Mouse (Mus musculus): ENCODE results near the gene Tsen54.

DNA sequence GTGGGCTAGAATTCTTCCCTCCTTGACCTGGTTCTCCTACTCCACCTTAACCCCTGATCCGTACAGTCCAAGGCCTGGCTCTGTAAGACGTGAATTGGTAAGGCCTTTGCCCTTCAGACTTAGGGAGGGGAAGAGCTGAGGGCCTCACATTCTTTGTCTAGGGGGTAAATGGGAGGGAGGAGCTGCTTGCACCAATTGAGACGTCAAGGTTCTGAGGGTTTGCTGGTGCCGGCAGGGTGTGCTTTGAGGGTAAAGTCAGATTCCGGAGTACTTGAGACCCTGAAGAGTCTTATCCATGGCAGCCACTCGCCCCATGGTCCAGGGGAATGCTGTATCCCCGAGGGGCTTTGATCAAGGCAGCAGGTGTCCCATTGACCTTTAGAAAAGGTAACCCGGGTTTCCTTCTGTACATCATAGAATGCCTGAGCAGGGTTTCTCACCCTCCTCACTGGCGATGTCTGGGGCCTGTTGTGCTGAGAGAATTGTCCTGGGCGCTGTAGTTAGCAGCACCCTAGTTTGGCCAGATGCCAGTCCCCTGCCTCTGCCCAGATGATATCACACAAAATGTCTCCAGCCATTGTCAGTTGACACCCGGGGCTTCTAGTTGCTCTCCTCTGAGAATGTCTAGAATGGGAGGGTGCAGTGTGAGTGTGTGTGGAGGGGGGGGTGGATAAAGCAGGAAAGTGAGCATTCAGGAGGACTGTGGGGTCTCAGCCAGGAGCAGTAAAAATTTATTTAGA, 22.3 kb downstream of the Tsen54 start:
- TF ChIP-seq CTCF (IDR thresholded peaks at IDR 0.05): no peak
- TF ChIP-seq POLR2A (IDR thresholded peaks at IDR 0.05; ENCODE audit: insufficient read depth, low read depth, low read length): no peak
- TF ChIP-seq EP300 (IDR thresholded peaks at IDR 0.05; ENCODE audit: insufficient read depth, low read depth, low read length): no peak

Data from heart, adult 2 months (tissue).